Mouse (Mus musculus): ENCODE measurements at regions not wholly inside any gene's neighbourhood (a gene's known extent, or its start where the extent isn't known, plus 50 kb on each side); places are given as distances from the start of the nearest gene placed in this dataset.

- H3K4me2 ChIP-seq (ENCODE audit: low read depth): no peak overlapping the region
- H3K36me3 ChIP-seq (replicated peaks; ENCODE audit: control insufficient read depth, insufficient read depth, low read depth): no peaks in the 10 kb centered on the region
- 30% methylated on average over 2 of the region's 2 CpGs for WGBS (ENCODE audit: insufficient replicate concordance)
- no peaks in the 10 kb centered on the region for H3K4me1 ChIP-seq (replicated peaks; ENCODE audit: control insufficient read depth in 2 of 2, insufficient read depth in 2 of 2, low read length in 1 of 2)
- no peak for TF ChIP-seq CTCF (IDR thresholded peaks at IDR 0.05; ENCODE audit: low read depth)
- no peak for TF ChIP-seq EP300 (IDR thresholded peaks at IDR 0.05; ENCODE audit: low read depth)
- no peak overlapping the region for H3K27ac ChIP-seq
- H3K4me3 ChIP-seq (ENCODE audit: insufficient read depth in 1 of 2, low read depth in 2 of 2, low read length in 2 of 2): no peak overlapping the region
- no peaks in the 10 kb centered on the region for H3K27me3 ChIP-seq (ENCODE audit: control insufficient read depth, insufficient read depth, low read length)
- no peak for ATAC-seq (ENCODE audit: insufficient read depth)
- no peak for DNase-seq (ENCODE audit: low read depth in 3 of 3, low spot score in 3 of 3)
- H3K9me3 ChIP-seq (ENCODE audit: control insufficient read depth, low read length): no peaks in the 10 kb centered on the region
- no peak overlapping the region for H3K9ac ChIP-seq (replicated peaks)
Observed at GRCm38 (mm10) chr7:114965923-114966322, 222.4 kb downstream of the Insc start.

GRCm38 (mm10) chr7:114986481-114986880, 243.0 kb downstream of the Insc start:
- H3K27me3 ChIP-seq (ENCODE audit: control insufficient read depth, insufficient read depth, low read length): no peaks in the 10 kb centered on the region
- ATAC-seq (ENCODE audit: insufficient read depth) (no peak), DNase-seq (ENCODE audit: low read depth in 3 of 3, low spot score in 3 of 3) (no peak)
- no peak overlapping the region for H3K9ac ChIP-seq (replicated peaks)
- H3K4me3 ChIP-seq (ENCODE audit: insufficient read depth in 1 of 2, low read depth in 2 of 2, low read length in 2 of 2): no peak overlapping the region
- H3K4me1 ChIP-seq (replicated peaks; ENCODE audit: control insufficient read depth in 2 of 2, insufficient read depth in 2 of 2, low read length in 1 of 2): no peaks in the 10 kb centered on the region
- H3K9me3 ChIP-seq (ENCODE audit: control insufficient read depth, low read length): no peaks in the 10 kb centered on the region
- H3K27ac ChIP-seq: no peak overlapping the region
- WGBS (ENCODE audit: insufficient replicate concordance): 24% methylated on average over 2 of the region's 2 CpGs
- TF ChIP-seq CTCF (IDR thresholded peaks at IDR 0.05; ENCODE audit: low read depth) (no peak), EP300 (IDR thresholded peaks at IDR 0.05; ENCODE audit: low read depth) (no peak)
- no peak overlapping the region for H3K4me2 ChIP-seq (ENCODE audit: low read depth)
- H3K36me3 ChIP-seq (replicated peaks; ENCODE audit: control insufficient read depth, insufficient read depth, low read depth): no peaks in the 10 kb centered on the region

- no peak overlapping the region for H3K9ac ChIP-seq (replicated peaks)
- no peaks in the 10 kb centered on the region for H3K9me3 ChIP-seq (ENCODE audit: control insufficient read depth, low read length)
- no peaks in the 10 kb centered on the region for H3K36me3 ChIP-seq (replicated peaks; ENCODE audit: control insufficient read depth, insufficient read depth, low read depth)
- DNase-seq (ENCODE audit: low read depth in 3 of 3, low spot score in 3 of 3) (no peak), ATAC-seq (ENCODE audit: insufficient read depth) (no peak)
- H3K27ac ChIP-seq: no peak overlapping the region
- no peaks in the 10 kb centered on the region for H3K27me3 ChIP-seq (ENCODE audit: control insufficient read depth, insufficient read depth, low read length)
- no peak overlapping the region for H3K4me2 ChIP-seq (ENCODE audit: low read depth)
- no peaks in the 10 kb centered on the region for H3K4me1 ChIP-seq (replicated peaks; ENCODE audit: control insufficient read depth in 2 of 2, insufficient read depth in 2 of 2, low read length in 1 of 2)
- no peak for TF ChIP-seq EP300 (IDR thresholded peaks at IDR 0.05; ENCODE audit: low read depth)
- no peak for TF ChIP-seq CTCF (IDR thresholded peaks at IDR 0.05; ENCODE audit: low read depth)
- no peak overlapping the region for H3K4me3 ChIP-seq (ENCODE audit: insufficient read depth in 1 of 2, low read depth in 2 of 2, low read length in 2 of 2)
- 64% methylated on average over 5 of the region's 5 CpGs for WGBS (ENCODE audit: insufficient replicate concordance)
Observed at GRCm38 (mm10) chr7:114991255-114991654, 247.8 kb downstream of the Insc start.

- H3K4me1 ChIP-seq (replicated peaks; ENCODE audit: control insufficient read depth in 2 of 2, insufficient read depth in 2 of 2, low read length in 1 of 2): no peaks in the 10 kb centered on the region
- no peak overlapping the region for H3K9ac ChIP-seq (replicated peaks)
- TF ChIP-seq EP300 (IDR thresholded peaks at IDR 0.05; ENCODE audit: low read depth): no peak
- TF ChIP-seq CTCF (IDR thresholded peaks at IDR 0.05; ENCODE audit: low read depth): no peak
- WGBS (ENCODE audit: insufficient replicate concordance): 56% methylated on average over 3 of the region's 3 CpGs
- no peak overlapping the region for H3K4me2 ChIP-seq (ENCODE audit: low read depth)
- H3K27ac ChIP-seq: no peak overlapping the region
- H3K36me3 ChIP-seq (replicated peaks; ENCODE audit: control insufficient read depth, insufficient read depth, low read depth): no peaks in the 10 kb centered on the region
- H3K27me3 ChIP-seq (ENCODE audit: control insufficient read depth, insufficient read depth, low read length): no peaks in the 10 kb centered on the region
- H3K4me3 ChIP-seq (ENCODE audit: insufficient read depth in 1 of 2, low read depth in 2 of 2, low read length in 2 of 2): no peak overlapping the region
- ATAC-seq (ENCODE audit: insufficient read depth) (no peak), DNase-seq (ENCODE audit: low read depth in 3 of 3, low spot score in 3 of 3) (no peak)
- no peaks in the 10 kb centered on the region for H3K9me3 ChIP-seq (ENCODE audit: control insufficient read depth, low read length)
Observed at GRCm38 (mm10) chr7:114992440-114992839, 248.9 kb downstream of the Insc start.

- no peak overlapping the region for H3K4me2 ChIP-seq (ENCODE audit: low read depth)
Observed at GRCm38 (mm10) chr7:115000796-115001524, 257.5 kb downstream of the Insc start.

More at GRCm38 (mm10) chr7:115000796-115001524, 257.5 kb downstream of the Insc start:
- 37% methylated on average over 7 of the region's 7 CpGs for WGBS (ENCODE audit: insufficient replicate concordance)
- Histone ChIP-seq H3K4me1 (replicated peaks; ENCODE audit: control insufficient read depth in 2 of 2, insufficient read depth in 2 of 2, low read length in 1 of 2) (no peaks in the 10 kb centered on the region), H3K36me3 (replicated peaks; ENCODE audit: control insufficient read depth, insufficient read depth, low read depth) (no peaks in the 10 kb centered on the region), H3K27me3 (ENCODE audit: control insufficient read depth, insufficient read depth, low read length) (no peaks in the 10 kb centered on the region), H3K9me3 (ENCODE audit: control insufficient read depth, low read length) (no peaks in the 10 kb centered on the region), H3K9ac (replicated peaks) (no peak overlapping the region), H3K27ac (no peak overlapping the region), H3K4me3 (ENCODE audit: insufficient read depth in 1 of 2, low read depth in 2 of 2, low read length in 2 of 2) (no peak overlapping the region)
- DNase-seq (ENCODE audit: low read depth in 3 of 3, low spot score in 3 of 3) (no peak), ATAC-seq (ENCODE audit: insufficient read depth) (no peak)
- TF ChIP-seq EP300 (IDR thresholded peaks at IDR 0.05; ENCODE audit: low read depth): no peak
- TF ChIP-seq CTCF (IDR thresholded peaks at IDR 0.05; ENCODE audit: low read depth): no peak
